Mouse (Mus musculus): Measurements from ENCODE around the gene Slc26a10. TPM values are rescaled to one million over a fixed set of nuclear protein-coding genes. Genes with fewer than 3 reads are reported as not detected.

The Slc26a10 gene
- total RNA-seq (2014; rRNA removed) (0.10 TPM in 1 of 2 replicates, not detected in the other), polyA plus RNA-seq (2015; fragmentation: Nextera tagmentation; extraction: Ambion mirVana) (0.80 and 1.1 TPM in 2 replicates)

DNA sequence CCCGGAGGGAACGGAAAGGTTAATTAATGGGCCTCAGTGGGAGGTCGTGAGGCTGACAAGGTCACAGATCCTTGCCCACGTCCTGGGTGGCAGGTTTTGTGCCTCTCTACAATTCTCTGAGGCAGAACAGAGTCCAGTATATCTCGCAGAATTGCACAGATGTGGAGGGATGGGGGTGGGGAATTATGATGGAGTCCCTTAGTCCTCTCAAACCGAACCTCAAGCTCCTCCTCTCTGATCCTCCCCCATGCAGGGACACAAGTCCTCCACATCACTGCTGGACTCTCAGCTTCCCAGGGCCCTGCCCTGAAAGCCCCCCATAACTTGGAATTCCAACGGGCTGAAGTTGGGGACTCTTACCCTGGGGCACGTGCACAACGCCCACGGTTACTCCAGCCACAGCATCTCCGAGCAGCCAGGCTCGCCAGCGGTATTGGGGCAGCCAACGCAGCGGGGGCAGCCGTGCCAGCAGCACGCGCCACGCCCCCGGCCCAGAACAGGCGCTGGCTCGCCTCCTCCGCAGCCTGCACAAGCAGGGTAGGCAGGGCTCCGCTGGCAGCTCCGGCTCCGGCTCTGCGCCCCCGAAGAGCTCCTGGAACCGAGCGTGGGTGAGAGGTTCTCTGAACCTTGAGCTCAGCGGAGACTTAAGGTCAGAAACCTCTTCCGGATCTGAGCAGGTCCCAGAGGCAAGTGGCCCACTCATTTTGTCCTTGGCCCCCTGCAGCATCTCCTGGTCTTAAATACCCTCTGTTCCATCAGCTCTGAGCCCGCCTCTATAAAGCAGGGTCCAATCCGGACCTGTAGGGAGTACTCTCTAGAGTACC, at the start of gene Slc26a10:
Gene Slc26a10, minus strand, starts transcription at position 775 of the 824 bp plus-strand sequence.
- Histone ChIP-seq H3K27me3 (ENCODE audit: insufficient read depth, low read length) (peaks cover 40% of the 10 kb centered on the region), H3K9ac (no peak within 1 kb of the TSS), H3K4me3 (ENCODE audit: low read depth, low read length) (0 out of 2 replicates have a peak within 1 kb of the TSS, but pooled peaks have one; percentile 3), H3K27ac (ENCODE audit: low read depth, low read length) (no peak within 1 kb of the TSS), H3K9me3 (ENCODE audit: low read length) (no peaks in the 10 kb centered on the region), H3K4me1 (ENCODE audit: insufficient read depth) (peaks cover 7% of the 10 kb centered on the region), H3K36me3 (ENCODE audit: insufficient read depth) (no peaks in the 10 kb centered on the region), H3K4me2 (ENCODE audit: low read depth) (peak within 1 kb of the TSS; percentile 41)
- ATAC-seq (peak; percentile 36; the same call in 1 of the 2 replicates), DNase-seq (peak; percentile 40)
- TF ChIP-seq CTCF (IDR thresholded peaks at IDR 0.05; ENCODE audit: low read depth): no peak
- 5% methylated on average over 34 of the region's 34 CpGs for WGBS

GRCm38 (mm10) chr10:127228897-127229296, 48.5 kb upstream of the Slc26a10 start:
- peak; percentile 47; the same call in 1 of the 2 replicates for ATAC-seq
- peaks cover 82% of the 10 kb centered on the region for H3K36me3 ChIP-seq (ENCODE audit: insufficient read depth)
- no peak overlapping the region for H3K9ac ChIP-seq

DNA sequence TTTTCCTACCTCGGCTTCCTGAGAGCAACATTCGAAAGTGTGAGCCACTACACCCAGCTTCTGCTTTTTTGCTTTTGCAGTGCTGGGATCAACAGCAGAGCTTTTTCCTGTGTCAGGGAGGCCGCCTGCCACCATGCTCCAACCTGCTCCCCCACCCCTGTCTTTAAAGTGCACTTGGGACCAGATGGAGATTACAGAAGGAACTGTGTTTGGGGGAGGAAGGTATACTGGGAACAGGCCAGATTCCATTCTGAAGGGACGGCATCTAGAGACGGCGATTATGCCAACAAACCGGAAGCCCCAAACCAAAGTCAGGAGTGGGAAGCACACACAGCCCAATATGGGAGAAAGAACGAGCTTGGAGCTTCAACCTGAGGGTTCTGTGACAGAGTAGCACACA, 46.7 kb upstream of the Slc26a10 start:
- no peak for TF ChIP-seq CTCF (IDR thresholded peaks at IDR 0.05; ENCODE audit: low read depth)
- no peak overlapping the region for H3K4me2 ChIP-seq (ENCODE audit: low read depth)

More at GRCm38 (mm10) chr10:127228897-127229296, 48.5 kb upstream of the Slc26a10 start:
- H3K9me3 ChIP-seq (ENCODE audit: low read length): no peaks in the 10 kb centered on the region
- 25% methylated on average over 4 of the region's 4 CpGs for whole genome bisulfite sequencing
- H3K4me3 ChIP-seq (ENCODE audit: low read depth, low read length): no peak overlapping the region
- no peak overlapping the region for H3K27ac ChIP-seq (ENCODE audit: low read depth, low read length)
- peak; percentile 85 for TF ChIP-seq CTCF (IDR thresholded peaks at IDR 0.05; ENCODE audit: low read depth)
- DNase-seq: peak; percentile 76
- no peaks in the 10 kb centered on the region for H3K27me3 ChIP-seq (ENCODE audit: insufficient read depth, low read length)
- no peaks in the 10 kb centered on the region for H3K4me1 ChIP-seq (ENCODE audit: insufficient read depth)
- no peak overlapping the region for H3K4me2 ChIP-seq (ENCODE audit: low read depth)

GRCm38 (mm10) chr10:127226318-127226895, 46.0 kb upstream of the Slc26a10 start:
- no peak overlapping the region for H3K9ac ChIP-seq
- no peak for DNase-seq
- no peak overlapping the region for H3K4me2 ChIP-seq (ENCODE audit: low read depth)
- ATAC-seq: 0 out of 2 replicates have a peak, but pooled peaks have one; percentile 32
- peak; percentile 44 for TF ChIP-seq CTCF (IDR thresholded peaks at IDR 0.05; ENCODE audit: low read depth)
- no peaks in the 10 kb centered on the region for H3K9me3 ChIP-seq (ENCODE audit: low read length)
- no peak overlapping the region for H3K27ac ChIP-seq (ENCODE audit: low read depth, low read length)
- 62% methylated on average over 8 of the region's 8 CpGs for WGBS
- no peaks in the 10 kb centered on the region for H3K27me3 ChIP-seq (ENCODE audit: insufficient read depth, low read length)
- H3K4me1 ChIP-seq (ENCODE audit: insufficient read depth): no peaks in the 10 kb centered on the region
- H3K36me3 ChIP-seq (ENCODE audit: insufficient read depth): peaks cover 60% of the 10 kb centered on the region
- no peak overlapping the region for H3K4me3 ChIP-seq (ENCODE audit: low read depth, low read length)

More for the DNA sequence above, 46.7 kb upstream of the Slc26a10 start:
- ATAC-seq (no peak), DNase-seq (no peak)
- H3K27ac ChIP-seq (ENCODE audit: low read depth, low read length): no peak overlapping the region
- H3K36me3 ChIP-seq (ENCODE audit: insufficient read depth): peaks cover 66% of the 10 kb centered on the region
- H3K9ac ChIP-seq: no peak overlapping the region
- no peaks in the 10 kb centered on the region for H3K9me3 ChIP-seq (ENCODE audit: low read length)
- WGBS: 80% methylated on average over 8 of the region's 8 CpGs
- no peak overlapping the region for H3K4me3 ChIP-seq (ENCODE audit: low read depth, low read length)
- H3K4me1 ChIP-seq (ENCODE audit: insufficient read depth): no peaks in the 10 kb centered on the region
- H3K27me3 ChIP-seq (ENCODE audit: insufficient read depth, low read length): no peaks in the 10 kb centered on the region

DNA sequence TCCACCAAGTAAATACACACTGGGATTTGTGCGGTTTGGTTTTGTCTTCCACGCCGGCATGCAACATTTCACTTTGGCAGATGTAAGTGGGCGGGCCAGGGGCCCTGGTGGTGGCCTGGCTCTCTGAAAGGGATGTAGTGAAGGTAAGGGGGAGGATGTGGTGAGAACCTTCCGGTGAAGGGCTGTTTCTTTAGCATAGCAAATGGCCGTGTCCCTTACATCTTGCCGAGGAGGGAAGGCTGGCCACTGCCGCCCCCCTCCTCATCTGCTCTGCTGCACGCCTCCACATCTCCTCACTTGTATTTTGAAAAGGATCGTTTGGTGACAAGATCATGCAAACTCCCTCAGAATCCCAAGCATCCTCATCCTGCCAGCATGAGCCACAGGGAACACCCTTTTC, 45.3 kb upstream of the Slc26a10 start:
- H3K4me1 ChIP-seq (ENCODE audit: insufficient read depth): no peaks in the 10 kb centered on the region
- no peak overlapping the region for H3K27ac ChIP-seq (ENCODE audit: low read depth, low read length)
- no peak for DNase-seq
- 38% methylated on average over 10 of the region's 10 CpGs for whole genome bisulfite sequencing
- TF ChIP-seq CTCF (IDR thresholded peaks at IDR 0.05; ENCODE audit: low read depth): no peak
- H3K9me3 ChIP-seq (ENCODE audit: low read length): no peaks in the 10 kb centered on the region
- no peak overlapping the region for H3K9ac ChIP-seq
- peaks cover 53% of the 10 kb centered on the region for H3K36me3 ChIP-seq (ENCODE audit: insufficient read depth)
- no peak overlapping the region for H3K4me2 ChIP-seq (ENCODE audit: low read depth)
- H3K27me3 ChIP-seq (ENCODE audit: insufficient read depth, low read length): no peaks in the 10 kb centered on the region
- H3K4me3 ChIP-seq (ENCODE audit: low read depth, low read length): no peak overlapping the region
- ATAC-seq: no peak

- no peaks in the 10 kb centered on the region for H3K27me3 ChIP-seq (ENCODE audit: insufficient read depth, low read length)
- ATAC-seq (0 out of 2 replicates have a peak, but pooled peaks have one; percentile 21), DNase-seq (no peak)
- no peak overlapping the region for H3K9ac ChIP-seq
- peaks cover 48% of the 10 kb centered on the region for H3K36me3 ChIP-seq (ENCODE audit: insufficient read depth)
- no peaks in the 10 kb centered on the region for H3K9me3 ChIP-seq (ENCODE audit: low read length)
- H3K27ac ChIP-seq (ENCODE audit: low read depth, low read length): no peak overlapping the region
- 29% methylated on average over 6 of the region's 6 CpGs for WGBS
- no peaks in the 10 kb centered on the region for H3K4me1 ChIP-seq (ENCODE audit: insufficient read depth)
- H3K4me2 ChIP-seq (ENCODE audit: low read depth): no peak overlapping the region
- H3K4me3 ChIP-seq (ENCODE audit: low read depth, low read length): no peak overlapping the region
- no peak for TF ChIP-seq CTCF (IDR thresholded peaks at IDR 0.05; ENCODE audit: low read depth)
Measured at GRCm38 (mm10) chr10:127225213-127225612, 44.8 kb upstream of the Slc26a10 start.

DNA sequence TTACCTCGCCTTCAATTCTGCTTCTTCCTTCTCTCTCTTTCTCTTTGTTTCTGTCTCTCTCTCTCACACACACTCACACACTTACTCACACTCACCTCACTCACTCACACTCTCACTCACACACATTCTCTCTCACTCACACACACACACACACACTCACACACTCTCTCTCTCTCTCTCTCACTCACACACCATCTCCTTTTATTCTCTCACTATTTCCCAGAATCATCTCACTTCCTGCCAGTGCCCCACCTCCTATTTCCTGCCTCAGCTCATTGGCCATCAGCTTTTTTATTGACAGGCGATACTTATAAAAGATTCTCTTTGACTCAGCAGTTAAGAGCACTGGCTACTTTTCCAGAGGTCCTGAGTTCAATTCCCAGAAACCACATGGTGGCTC, 37.9 kb upstream of the Slc26a10 start:
- Histone ChIP-seq H3K27ac (ENCODE audit: low read depth, low read length) (no peak overlapping the region), H3K4me3 (ENCODE audit: low read depth, low read length) (no peak overlapping the region), H3K36me3 (ENCODE audit: insufficient read depth) (no peaks in the 10 kb centered on the region), H3K27me3 (ENCODE audit: insufficient read depth, low read length) (no peaks in the 10 kb centered on the region), H3K9ac (no peak overlapping the region), H3K9me3 (ENCODE audit: low read length) (no peaks in the 10 kb centered on the region), H3K4me1 (ENCODE audit: insufficient read depth) (no peaks in the 10 kb centered on the region), H3K4me2 (ENCODE audit: low read depth) (no peak overlapping the region)
- ATAC-seq (no peak), DNase-seq (no peak)
- WGBS: 90% methylated on average over 2 of the region's 2 CpGs
- no peak for TF ChIP-seq CTCF (IDR thresholded peaks at IDR 0.05; ENCODE audit: low read depth)
